Mouse (Mus musculus): ENCODE measurements around the gene Gm9803. TPM values are rescaled to one million over a fixed set of nuclear protein-coding genes. Genes with fewer than 3 reads are reported as not detected.

Gm9803 gene
- total RNA-seq, 2 experiments from 2014 or later: 2.5 to 4.8 TPM

DNA sequence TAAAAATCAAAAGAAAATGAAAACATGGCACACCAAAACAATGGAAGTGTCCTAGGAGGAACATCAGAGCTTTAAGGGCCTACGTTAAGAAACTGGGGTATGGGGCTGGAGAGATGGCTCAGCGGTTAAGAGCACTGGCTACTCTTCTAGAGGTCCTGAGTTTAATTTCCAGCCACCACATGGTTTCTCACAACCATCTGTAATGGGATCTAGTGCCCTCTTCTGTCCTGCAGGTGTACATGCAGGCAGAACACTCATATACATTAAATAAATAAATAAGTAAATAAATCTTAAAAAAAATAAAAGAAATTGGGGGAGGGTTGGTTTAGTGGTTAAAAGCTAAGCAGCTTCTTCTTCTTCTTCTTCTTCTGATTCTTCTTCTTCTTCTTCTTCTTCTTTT is 37.4 kb downstream of the Gm9803 start:
- no peak for ATAC-seq (replicated peaks; ENCODE audit: poor library complexity, severe bottlenecking)

Other genes starting within 250 kb of the Gm9803 start
- gene Bend3, start 45.3 kb upstream of the Gm9803 start, total RNA-seq (2014; fragmentation: Nextera tagmentation): 6.5 and 13.7 TPM in 2 replicates
- 3.8 and 5.2 TPM in 2 replicates for gene Bend3, start 45.3 kb upstream of the Gm9803 start, total RNA-seq (2017)
- gene 1700021F05Rik, start 16.9 kb downstream of the Gm9803 start, total RNA-seq (2014; fragmentation: Nextera tagmentation): 25.9 and 52.7 TPM in 2 replicates
- 52.1 and 76.1 TPM in 2 replicates for gene 1700021F05Rik, start 16.9 kb downstream of the Gm9803 start, total RNA-seq (2017)
- gene Cd24a, start 54.2 kb downstream of the Gm9803 start, total RNA-seq (2014; fragmentation: Nextera tagmentation): 279 and 288 TPM in 2 replicates
- 385 and 423 TPM in 2 replicates for gene Cd24a, start 54.2 kb downstream of the Gm9803 start, total RNA-seq (2017)

Data from granulocyte monocyte progenitor cell, adult 5-6 weeks (primary cell).